Mouse (Mus musculus) subcutaneous adipose tissue, adult 2 months (tissue): ENCODE results near the gene Magohb. TPM values are rescaled to one million over a fixed set of nuclear protein-coding genes. Genes with fewer than 3 reads are reported as not detected.

Source experiments
- polyA plus RNA-seq: library from polyadenylated mRNA; depleted of rRNA; stranded (reverse); fragments of >200 nt; gene quantifications from 2 replicates; pipeline ENCODE4 v1.2.3, GENCODE M21; 2012; ENCODE audit warnings: low replicate concordance; rRNA removed

Gene Magohb
- 1.5 and 2.2 TPM in 2 replicates for polyA plus RNA-seq

GRCm38 (mm10) chr6:131292991-131293788 is at the start of gene Magohb:
Gene Magohb (minus strand): TSS chr6:131293244.

GRCm38 (mm10) chr6:131247206-131247605 is 45.8 kb downstream of the Magohb start, which contains the start of gene Klra2:
Gene Klra2 (minus strand): TSS chr6:131247362.

Other genes starting within 250 kb of the Magohb start
- 0.17 and 0.27 TPM in 2 replicates for gene Klra2, start 45.9 kb downstream of the Magohb start, polyA plus RNA-seq
- 0.20 and 3.0 TPM in 2 replicates for gene Styk1, start 60.4 kb upstream of the Magohb start, polyA plus RNA-seq
- gene Ybx3, start 95.2 kb upstream of the Magohb start, polyA plus RNA-seq: 79.2 and 91.5 TPM in 2 replicates
- gene 5430401F13Rik, start 193.2 kb upstream of the Magohb start, polyA plus RNA-seq: not detected in 2 replicates
- not detected in 2 replicates for gene Gm6619, start 193.2 kb upstream of the Magohb start, polyA plus RNA-seq